Mouse (Mus musculus): ENCODE results near the gene Hoxb9.

The Hoxb9 gene

GRCm38 (mm10) chr11:96298895-96299667 is 27.8 kb downstream of the Hoxb9 start:
- no peak for DNase-seq (ENCODE audit: low spot score)

- DNase-seq (ENCODE audit: low spot score) = no peak
These were observed 28.5 kb downstream of the Hoxb9 start for GRCm38 (mm10) chr11:96299781-96300180.

GRCm38 (mm10) chr11:96300354-96301063 is 29.3 kb downstream of the Hoxb9 start:
- no peak for DNase-seq (ENCODE audit: low spot score)

- DNase-seq (ENCODE audit: low spot score) = no peak
These were observed 29.8 kb downstream of the Hoxb9 start for GRCm38 (mm10) chr11:96301064-96301431.

GRCm38 (mm10) chr11:96301837-96302236 is 30.6 kb downstream of the Hoxb9 start:
- no peak for DNase-seq (ENCODE audit: low spot score)

GRCm38 (mm10) chr11:96302381-96303150 is 31.3 kb downstream of the Hoxb9 start:
- DNase-seq (ENCODE audit: low spot score) = no peak

GRCm38 (mm10) chr11:96303151-96304099 is 32.2 kb downstream of the Hoxb9 start, which contains the start of gene Hoxb5:
TSS of gene Hoxb5 (plus strand) at chr11:96303336.
- peak; percentile 83 for DNase-seq (ENCODE audit: low spot score)

GRCm38 (mm10) chr11:96304381-96305195 is 33.3 kb downstream of the Hoxb9 start:
- no peak for DNase-seq (ENCODE audit: low spot score)

- no peak for DNase-seq (ENCODE audit: low spot score)
These were observed 34.4 kb downstream of the Hoxb9 start for GRCm38 (mm10) chr11:96305505-96306182.

GRCm38 (mm10) chr11:96306183-96306907 is 35.1 kb downstream of the Hoxb9 start:
- no peak for DNase-seq (ENCODE audit: low spot score)

- DNase-seq (ENCODE audit: low spot score) = no peak
These were observed 35.6 kb downstream of the Hoxb9 start for GRCm38 (mm10) chr11:96306908-96307269.

GRCm38 (mm10) chr11:96308763-96309162 is 37.5 kb downstream of the Hoxb9 start:
- no peak for DNase-seq (ENCODE audit: low spot score)

GRCm38 (mm10) chr11:96309288-96309687 is 38.0 kb downstream of the Hoxb9 start:
- no peak for DNase-seq (ENCODE audit: low spot score)

GRCm38 (mm10) chr11:96310183-96310938 is 39.1 kb downstream of the Hoxb9 start:
- DNase-seq (ENCODE audit: low spot score) = no peak

- DNase-seq (ENCODE audit: low spot score) = no peak
These were observed 39.8 kb downstream of the Hoxb9 start for GRCm38 (mm10) chr11:96311097-96311496.

- no peak for DNase-seq (ENCODE audit: low spot score)
These were observed 40.5 kb downstream of the Hoxb9 start for GRCm38 (mm10) chr11:96311520-96312417.

- no peak for DNase-seq (ENCODE audit: low spot score)
These were observed 41.9 kb downstream of the Hoxb9 start for GRCm38 (mm10) chr11:96313134-96313533.

Measured in yolk sac, embryonic 10.5 days (tissue).